In genomic region chr15:88919328-88919727, GRCm38 (mm10) we compare ENCODE assay signal across 15 mouse cellular contexts. TPM values are rescaled to one million over a fixed set of nuclear protein-coding genes. Genes with fewer than 3 reads are reported as not detected.
A peak's percentile ranks its signal among the peaks of the same experiment; 100 is the strongest.
DNase-seq lines count a peak whose midpoint lies in the region; ATAC-seq and TF ChIP-seq lines count a peak whose summit lies in the region.
"Had no signal": no experiment of that assay in that cellular context is flagged by ENCODE, and none has a peak within 500 bp of the region (broad histone marks: within the 10 kb centered on the region; RNA-seq: fewer than 3 reads in every experiment).

No protein-coding gene starts in this region.

- H3K4me3 ChIP-seq in ES-Bruce4 (ENCODE audit: low read depth, low read length): no peak overlapping the region
- H3K4me3 ChIP-seq in liver, embryonic 16.5 days (ENCODE audit: low read depth, low read length): no peak overlapping the region
- H3K4me3 ChIP-seq in midbrain, embryonic 16.5 days (ENCODE audit: low read depth, low read length): no peak overlapping the region
- H3K4me3 ChIP-seq: hindbrain, embryonic 10.5 days; limb, embryonic 13.5 days; neural tube, embryonic 12.5 days had no signal

- H3K4me1 ChIP-seq in ES-Bruce4 (ENCODE audit: control insufficient read depth, insufficient read depth, low read length): peaks cover 4% of the 10 kb centered on the region
- peaks cover 2% of the 10 kb centered on the region for H3K4me1 ChIP-seq in liver, embryonic 16.5 days (ENCODE audit: control insufficient read depth, low read depth, low read length)
- H3K4me1 ChIP-seq in midbrain, embryonic 16.5 days (ENCODE audit: control insufficient read depth, insufficient read depth, low read length): no peaks in the 10 kb centered on the region
- H3K4me1 ChIP-seq: hindbrain, embryonic 10.5 days; limb, embryonic 13.5 days; neural tube, embryonic 12.5 days had no signal

- H3K9me3 ChIP-seq in ES-Bruce4 (replicated peaks; ENCODE audit: control insufficient read depth, insufficient read depth, low read length, poor library complexity, severe bottlenecking): no peaks in the 10 kb centered on the region
- H3K9me3 ChIP-seq in liver, embryonic 16.5 days (replicated peaks; ENCODE audit: control insufficient read depth, low read length): no peaks in the 10 kb centered on the region
- no peaks in the 10 kb centered on the region for H3K9me3 ChIP-seq in midbrain, embryonic 16.5 days (replicated peaks; ENCODE audit: control insufficient read depth, low read length, poor library complexity, severe bottlenecking)
- H3K9me3 ChIP-seq: G1E; hindbrain, embryonic 10.5 days; limb, embryonic 13.5 days; neural tube, embryonic 12.5 days had no signal

- TF ChIP-seq CTCF in ES-Bruce4 (IDR thresholded peaks at IDR 0.05; ENCODE audit: low read depth, low read length): no peak

- H3K36me3 ChIP-seq in ES-Bruce4 (ENCODE audit: control insufficient read depth, insufficient read depth, low read length, poor library complexity, severe bottlenecking): no peaks in the 10 kb centered on the region
- no peaks in the 10 kb centered on the region for H3K36me3 ChIP-seq in liver, embryonic 16.5 days (ENCODE audit: control insufficient read depth, insufficient read depth)
- H3K36me3 ChIP-seq in midbrain, embryonic 16.5 days (ENCODE audit: control insufficient read depth, insufficient read depth, low read length): no peaks in the 10 kb centered on the region
- H3K36me3 ChIP-seq: G1E; hindbrain, embryonic 10.5 days; limb, embryonic 13.5 days; neural tube, embryonic 12.5 days had no signal

- TF ChIP-seq POLR2A in ES-Bruce4 (IDR thresholded peaks at IDR 0.05; ENCODE audit: insufficient read depth, low read length): no peak

- H3K27me3 ChIP-seq in ES-Bruce4 (ENCODE audit: control insufficient read depth, insufficient read depth, low read length, poor library complexity, severe bottlenecking): no peaks in the 10 kb centered on the region
- H3K27me3 ChIP-seq in liver, embryonic 16.5 days (ENCODE audit: control insufficient read depth, insufficient read depth, low read depth, low read length): no peaks in the 10 kb centered on the region
- no peaks in the 10 kb centered on the region for H3K27me3 ChIP-seq in midbrain, embryonic 16.5 days (ENCODE audit: control insufficient read depth, insufficient read depth, low read depth, low read length)
- H3K27me3 ChIP-seq: limb, embryonic 13.5 days; neural tube, embryonic 12.5 days had no signal

- peak; percentile 84 for ATAC-seq in liver, embryonic 16.5 days (ENCODE audit: low read depth)
- no peak for ATAC-seq in midbrain, embryonic 16.5 days

- H3K4me2 ChIP-seq in liver, embryonic 16.5 days (ENCODE audit: low read depth, low read length): no peak overlapping the region
- no peak overlapping the region for H3K4me2 ChIP-seq in midbrain, embryonic 16.5 days (ENCODE audit: low read length)
- H3K4me2 ChIP-seq: limb, embryonic 13.5 days; neural tube, embryonic 12.5 days had no signal

- H3K27ac ChIP-seq in ES-Bruce4 (ENCODE audit: insufficient read depth, low read length): no peak overlapping the region
- no peak overlapping the region; the same call in 1 of the 2 replicates for H3K27ac ChIP-seq in liver, embryonic 16.5 days (ENCODE audit: low read length)
- no peak overlapping the region for H3K27ac ChIP-seq in midbrain, embryonic 16.5 days (ENCODE audit: low read length)
- H3K27ac ChIP-seq: hindbrain, embryonic 10.5 days; limb, embryonic 13.5 days; neural tube, embryonic 12.5 days had no signal

- DNase-seq in ZHBTc4 (ENCODE audit: low read depth, low spot score): peak; percentile 62
- DNase-seq in kidney, adult 8-10 months: peak; percentile 88 to 91
- DNase-seq in layer of hippocampus, postnatal 14 days (ENCODE audit: low spot score in 2 of 2): no peak
- no peak for DNase-seq in frontal cortex, postnatal 14 days (ENCODE audit: low spot score in 2 of 2)
- no peak for DNase-seq in retina, embryonic 14.5 days (ENCODE audit: low spot score)
- DNase-seq: cerebellum, adult 9-11 months; right cerebral cortex, postnatal 14 days had no signal

- WGBS in liver, embryonic 16.5 days (ENCODE audit: insufficient replicate concordance): 62% methylated on average over 12 of the region's 12 CpGs
- WGBS in midbrain, embryonic 16.5 days: 86% methylated on average over 12 of the region's 12 CpGs

- peak; percentile 41; the same call in 1 of the 2 replicates for TF ChIP-seq EP300 in ES-Bruce4 (IDR thresholded peaks at IDR 0.05; ENCODE audit: insufficient read depth, low read depth, low read length)

- H3K9ac ChIP-seq in ES-Bruce4 (ENCODE audit: low read depth, poor library complexity, severe bottlenecking): no peak overlapping the region
- H3K9ac ChIP-seq in liver, embryonic 16.5 days (ENCODE audit: low read depth, low read length): no peak overlapping the region
- no peak overlapping the region for H3K9ac ChIP-seq in midbrain, embryonic 16.5 days (ENCODE audit: low read depth, low read length)
- H3K9ac ChIP-seq: limb, embryonic 13.5 days; neural tube, embryonic 12.5 days had no signal

RNA-seq across cellular contexts. Expression of gene Ttll8, which starts 34.9 kb away (rescaled TPM):
- not detected in 2 replicates for polyA plus RNA-seq in ES-Bruce4 (2011; ENCODE audit: insufficient read depth, insufficient read length, low read depth, missing spikeins)
- not detected in 2 replicates for polyA plus RNA-seq in liver, embryonic 16.5 days (2015; fragmentation: Nextera tagmentation; extraction: Ambion mirVana)
- total RNA-seq in layer of hippocampus, postnatal 14 days (2021): 1 to 10 TPM; 2.0 to 2.9 TPM
- polyA plus RNA-seq in midbrain, embryonic 16.5 days (2015; fragmentation: Nextera tagmentation; extraction: Ambion mirVana): 0.16 and 0.34 TPM in 2 replicates
- polyA plus RNA-seq: G1E; limb, embryonic 13.5 days; neural tube, embryonic 12.5 days; stomach, embryonic 14.5 days had no signal

RNA-seq across cellular contexts. Expression of gene Pim3, which starts 57.3 kb away (rescaled TPM):
- 128 and 136 TPM in 2 replicates for polyA plus RNA-seq in ES-Bruce4 (2011; ENCODE audit: insufficient read depth, insufficient read length, low read depth, missing spikeins)
- polyA plus RNA-seq in liver, embryonic 16.5 days (2015; fragmentation: Nextera tagmentation; extraction: Ambion mirVana): 23.9 and 33.8 TPM in 2 replicates
- total RNA-seq in layer of hippocampus, postnatal 14 days (2021): 10 to 100 TPM; 40.8 to 48.4 TPM
- polyA plus RNA-seq in midbrain, embryonic 16.5 days (2015; fragmentation: Nextera tagmentation; extraction: Ambion mirVana): 64.7 and 67.5 TPM in 2 replicates

RNA-seq across cellular contexts. Expression of gene Mlc1, which starts 59.5 kb away (rescaled TPM):
- polyA plus RNA-seq in ES-Bruce4 (2011; ENCODE audit: insufficient read depth, insufficient read length, low read depth, missing spikeins): not detected in 2 replicates
- polyA plus RNA-seq in liver, embryonic 16.5 days (2015; fragmentation: Nextera tagmentation; extraction: Ambion mirVana): 0.02 TPM in 1 of 2 replicates, not detected in the other
- 100 to 1,000 TPM; 132 to 137 TPM for total RNA-seq in layer of hippocampus, postnatal 14 days (2021)
- 21.0 and 31.5 TPM in 2 replicates for polyA plus RNA-seq in midbrain, embryonic 16.5 days (2015; fragmentation: Nextera tagmentation; extraction: Ambion mirVana)
- polyA plus RNA-seq: G1E; stomach, embryonic 14.5 days had no signal

Comparison
In these comparisons a context has a peak if more than half of its experiments do, and no peak if none do; other contexts are left out.
1. DNase-seq: peak in ZHBTc4 (single experiment) and kidney, adult 8-10 months (2 of 2); none in layer of hippocampus, postnatal 14 days (0 of 2), frontal cortex, postnatal 14 days (0 of 2) and retina, embryonic 14.5 days (single experiment).
2. RNA of gene Mlc1, which starts 59.5 kb away (polyA plus RNA-seq): 21.0 to 31.5 TPM in midbrain, embryonic 16.5 days; 0.02 TPM in liver, embryonic 16.5 days and not detected in ES-Bruce4; every median in the first group is over 10 times any median in the second.